Mouse (Mus musculus): ENCODE data around the gene Prr22. TPM values are rescaled to one million over a fixed set of nuclear protein-coding genes. Genes with fewer than 3 reads are reported as not detected.
A peak's percentile ranks its signal among the peaks of the same experiment; 100 is the strongest.

The Prr22 gene
- total RNA-seq, 2 experiments from 2014 or later = 1.2 TPM

GRCm38 (mm10) chr17:56759261-56759660, 10.8 kb upstream of the Prr22 start:
- intact Hi-C loops (cut with DNase I) = no loop called here
- DNase-seq = no peak

- peak; percentile 24 for DNase-seq
- intact Hi-C loops (cut with DNase I) = no loop called here
These were observed 9.0 kb upstream of the Prr22 start for GRCm38 (mm10) chr17:56761077-56761476.

GRCm38 (mm10) chr17:56761991-56762410, 8.0 kb upstream of the Prr22 start:
- intact Hi-C loops (cut with DNase I) = no loop called here

GRCm38 (mm10) chr17:56762769-56763731, 7.0 kb upstream of the Prr22 start:
- peak; percentile 41 for DNase-seq
- intact Hi-C loops (cut with DNase I) = no loop called here

More at GRCm38 (mm10) chr17:56761991-56762410, 8.0 kb upstream of the Prr22 start:
- peak; percentile 92 for DNase-seq

GRCm38 (mm10) chr17:56763741-56764250, 6.3 kb upstream of the Prr22 start:
- intact Hi-C loops (cut with DNase I) = no loop called here
- DNase-seq = no peak

GRCm38 (mm10) chr17:56764474-56765354, 5.3 kb upstream of the Prr22 start, which contains the start of gene Dus3l:
Gene Dus3l, plus strand, starts transcription at chr17:56764757.
- intact Hi-C loops (cut with DNase I) = no loop called here
- DNase-seq = peak; percentile 84

GRCm38 (mm10) chr17:56765431-56765830, 4.6 kb upstream of the Prr22 start:
- peak; percentile 25 for DNase-seq
- intact Hi-C loops (cut with DNase I) = no loop called here

- no peak for DNase-seq
These were observed 3.2 kb upstream of the Prr22 start for GRCm38 (mm10) chr17:56766631-56767405.

GRCm38 (mm10) chr17:56767531-56768135, 2.4 kb upstream of the Prr22 start:
- intact Hi-C loops (cut with DNase I) = no loop called here
- no peak for DNase-seq

More at GRCm38 (mm10) chr17:56766631-56767405, 3.2 kb upstream of the Prr22 start:
- intact Hi-C loops (cut with DNase I) = no loop called here

GRCm38 (mm10) chr17:56768941-56769340, 1.1 kb upstream of the Prr22 start:
- no peak for DNase-seq
- intact Hi-C loops (cut with DNase I) = no loop called here

- no peak for DNase-seq
- intact Hi-C loops (cut with DNase I) = no loop called here
These were observed 7.5 kb downstream of the Prr22 start for GRCm38 (mm10) chr17:56777568-56777967.

GRCm38 (mm10) chr17:56778779-56779362, 8.8 kb downstream of the Prr22 start:
- no peak for DNase-seq
- intact Hi-C loops (cut with DNase I) = no loop called here

GRCm38 (mm10) chr17:56780291-56780978, 10.4 kb downstream of the Prr22 start:
- intact Hi-C loops (cut with DNase I) = no loop called here
- DNase-seq = no peak

- intact Hi-C loops (cut with DNase I) = no loop called here
- no peak for DNase-seq
These were observed 18.8 kb downstream of the Prr22 start for GRCm38 (mm10) chr17:56788886-56789285.

- DNase-seq = no peak
- intact Hi-C loops (cut with DNase I) = no loop called here
These were observed 19.2 kb downstream of the Prr22 start for GRCm38 (mm10) chr17:56789286-56789685.

- intact Hi-C loops (cut with DNase I) = no loop called here
- DNase-seq = no peak
These were observed 22.5 kb downstream of the Prr22 start for GRCm38 (mm10) chr17:56792588-56792987.

GRCm38 (mm10) chr17:56793614-56794319, 23.7 kb downstream of the Prr22 start:
- DNase-seq = no peak
- intact Hi-C loops (cut with DNase I) = no loop called here

- intact Hi-C loops (cut with DNase I) = no loop called here
- no peak for DNase-seq
These were observed 29.2 kb downstream of the Prr22 start for GRCm38 (mm10) chr17:56799276-56799675.

Data from left cerebral cortex, postnatal 4 days (tissue).